Mouse (Mus musculus): ENCODE measurements around the gene Tmem107.
"Not testable (repeated sequence)": the region's sequence is repeated elsewhere in the genome, so short reads cannot be mapped to it uniquely, and the experiment has no call there.

Tmem107 gene

DNA sequence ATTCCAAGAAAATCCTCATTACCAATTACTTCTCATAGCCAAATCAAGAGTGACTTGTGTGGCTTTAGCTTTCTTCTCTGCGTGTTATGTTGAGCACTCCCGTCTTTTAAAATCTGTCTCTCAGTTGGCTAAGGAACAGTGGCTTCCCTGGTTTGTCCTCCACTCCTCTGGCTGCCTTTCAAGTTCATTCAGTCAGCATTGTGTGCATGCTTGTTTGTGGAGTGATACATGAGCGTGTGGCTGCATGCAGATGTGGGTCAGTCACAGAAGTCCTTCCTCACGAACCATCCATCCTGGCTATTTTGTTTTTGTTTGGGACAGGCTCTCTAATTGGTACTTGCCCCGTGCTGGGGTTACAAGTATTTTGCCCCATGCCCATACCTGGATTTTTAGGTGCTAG lies 6.0 kb downstream of the Tmem107 start:
- no peak for DNase-seq

DNA sequence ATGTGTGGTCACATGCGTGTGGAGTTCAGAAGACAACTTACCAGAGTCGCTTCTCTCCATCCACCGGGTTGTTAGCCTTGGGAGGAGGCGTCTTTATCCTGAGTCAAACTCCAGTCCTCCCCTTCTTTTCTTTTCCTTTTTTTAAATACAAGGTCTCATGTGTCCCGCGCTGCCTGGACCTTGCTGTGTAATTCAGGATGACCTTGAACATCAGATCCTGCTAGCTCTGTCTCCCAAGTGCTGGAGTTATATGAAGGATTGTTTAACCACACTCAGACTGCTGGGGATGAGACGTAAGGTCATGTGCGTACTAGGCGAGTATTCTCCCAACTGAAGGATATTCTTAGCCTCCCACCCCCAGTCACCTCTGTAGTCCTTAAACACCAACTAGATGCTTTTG lies 6.7 kb downstream of the Tmem107 start:
- no peak for DNase-seq

- no peak for DNase-seq
Measured at GRCm38 (mm10) chr11:69078041-69078440, 7.4 kb downstream of the Tmem107 start.

GRCm38 (mm10) chr11:69078805-69079438 lies 8.3 kb downstream of the Tmem107 start:
- DNase-seq = no peak

GRCm38 (mm10) chr11:69080102-69080854 lies 9.7 kb downstream of the Tmem107 start:
- DNase-seq = no peak

- DNase-seq = no peak
Measured at GRCm38 (mm10) chr11:69080855-69081222, 10.2 kb downstream of the Tmem107 start.

GRCm38 (mm10) chr11:69081613-69082012 lies 11.0 kb downstream of the Tmem107 start:
- DNase-seq = no peak

- no peak for DNase-seq
Measured at GRCm38 (mm10) chr11:69085608-69086007, 15.0 kb downstream of the Tmem107 start.

DNA sequence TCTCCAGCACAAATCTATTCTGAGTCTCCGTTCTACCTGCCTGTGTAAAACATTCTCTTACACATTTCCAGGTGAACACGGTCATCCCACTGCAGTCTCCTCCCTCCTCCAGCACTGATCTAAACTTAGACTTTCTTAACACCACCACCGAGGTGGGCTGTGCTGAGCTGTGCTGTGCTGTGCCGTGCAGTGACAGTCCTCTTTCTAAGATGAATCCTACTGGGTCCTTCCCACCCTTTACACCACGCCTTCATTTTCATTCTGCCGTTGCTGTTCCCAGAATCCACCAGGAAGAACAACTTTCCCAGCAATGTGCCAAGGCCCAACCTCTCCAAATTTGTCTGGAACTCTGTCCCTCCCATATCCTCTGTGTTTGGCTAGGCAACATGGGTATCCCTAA lies 15.8 kb downstream of the Tmem107 start:
- DNase-seq = peak; percentile 80

DNA sequence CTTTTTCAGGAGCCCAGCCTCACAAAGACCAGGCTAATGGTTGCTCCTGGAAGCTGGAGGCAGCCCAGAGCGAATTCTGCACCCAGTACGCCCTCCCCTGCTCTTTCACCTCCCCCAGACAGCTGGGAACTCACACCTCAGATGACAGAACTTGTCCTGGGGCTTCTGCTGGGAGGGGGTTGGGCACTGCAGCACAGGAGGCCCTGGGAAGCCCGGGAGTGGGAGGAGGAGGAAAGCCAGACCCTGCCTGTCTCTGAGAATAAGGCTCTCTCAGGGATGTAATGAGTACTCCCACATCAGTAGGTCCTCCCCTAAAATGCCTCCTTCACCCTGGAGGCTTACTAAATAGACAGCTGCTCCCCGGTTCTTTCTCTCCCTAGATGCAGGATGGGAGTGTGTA lies 16.5 kb downstream of the Tmem107 start:
- peak; percentile 73 for DNase-seq

DNA sequence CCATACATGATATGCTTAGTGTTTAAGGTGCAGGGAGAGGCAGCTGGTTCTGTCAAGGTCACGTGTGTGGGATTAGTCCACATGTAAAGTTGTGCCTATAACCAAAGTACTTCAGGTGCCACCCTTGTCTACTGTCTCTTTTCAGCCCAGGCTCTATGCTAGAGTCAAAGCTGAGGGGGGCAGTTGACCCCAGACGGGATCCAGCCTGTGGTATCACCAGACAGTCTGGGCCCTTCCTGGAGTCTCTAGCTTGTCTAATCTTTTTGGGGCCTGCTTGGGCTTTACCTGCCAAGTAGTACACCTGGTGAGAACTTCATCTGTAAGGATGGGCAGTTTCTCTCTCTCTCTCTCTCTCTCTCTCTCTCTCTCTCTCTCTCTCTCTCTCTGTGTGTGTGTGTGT lies 17.0 kb downstream of the Tmem107 start:
- DNase-seq = no peak

GRCm38 (mm10) chr11:69088103-69088855 lies 17.7 kb downstream of the Tmem107 start, which contains the start of gene Vamp2:
Gene Vamp2, plus strand, starts transcription at chr11:69088490.
- DNase-seq = peak; percentile 94

GRCm38 (mm10) chr11:69088856-69089615 lies 18.4 kb downstream of the Tmem107 start:
- DNase-seq = peak; percentile 17

DNA sequence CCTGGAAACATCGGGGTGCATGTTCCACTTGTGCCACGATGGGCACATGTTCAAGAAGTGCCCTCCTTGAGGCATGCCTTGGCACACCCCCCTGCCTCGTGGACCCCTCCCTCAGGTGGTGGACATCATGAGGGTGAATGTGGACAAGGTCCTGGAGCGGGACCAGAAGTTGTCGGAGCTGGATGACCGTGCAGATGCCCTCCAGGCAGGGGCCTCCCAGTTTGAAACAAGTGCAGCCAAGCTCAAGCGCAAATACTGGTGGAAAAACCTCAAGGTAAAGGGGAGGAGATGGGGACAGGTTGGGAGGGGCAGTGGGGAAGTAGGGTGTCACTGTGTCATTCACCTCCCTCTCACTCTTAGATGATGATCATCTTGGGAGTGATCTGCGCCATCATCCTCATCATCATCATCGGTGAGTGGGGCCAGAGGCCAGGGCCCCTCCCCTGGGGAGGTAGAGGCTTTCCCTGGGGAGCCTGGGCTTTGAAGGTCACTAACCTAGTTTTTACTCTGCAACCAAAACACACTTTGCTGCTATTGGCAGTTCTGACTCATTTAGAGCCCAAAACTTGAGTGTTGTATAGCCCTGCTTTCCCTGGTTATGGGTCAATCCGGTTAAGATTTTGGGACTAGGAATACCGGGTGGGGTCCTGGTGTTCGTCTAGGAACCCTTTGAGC lies 19.1 kb downstream of the Tmem107 start:
- peak; percentile 6 for DNase-seq

- no peak for DNase-seq
Measured at GRCm38 (mm10) chr11:69090367-69090766, 19.8 kb downstream of the Tmem107 start.

- DNase-seq = no peak
Measured at GRCm38 (mm10) chr11:69091566-69092385, 21.2 kb downstream of the Tmem107 start.

DNA sequence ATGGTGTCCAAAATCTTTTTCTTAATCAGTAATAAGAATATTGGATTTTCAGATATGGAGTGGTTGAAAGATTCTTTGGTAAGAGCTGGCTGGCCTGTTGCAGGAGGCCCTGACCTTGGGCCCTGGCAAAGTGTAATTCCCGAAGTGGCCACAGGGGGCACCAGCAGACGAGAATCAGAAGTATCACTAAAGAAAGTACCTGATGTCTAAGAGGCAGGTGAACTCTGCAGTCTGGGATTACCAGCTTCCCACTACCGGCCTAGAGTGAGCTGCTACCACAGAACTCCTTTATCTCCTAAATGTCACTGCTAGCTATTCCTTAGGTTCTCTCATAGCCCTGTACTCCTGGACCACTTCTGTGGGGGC lies 21.8 kb downstream of the Tmem107 start:
- peak; percentile 78 for DNase-seq

DNA sequence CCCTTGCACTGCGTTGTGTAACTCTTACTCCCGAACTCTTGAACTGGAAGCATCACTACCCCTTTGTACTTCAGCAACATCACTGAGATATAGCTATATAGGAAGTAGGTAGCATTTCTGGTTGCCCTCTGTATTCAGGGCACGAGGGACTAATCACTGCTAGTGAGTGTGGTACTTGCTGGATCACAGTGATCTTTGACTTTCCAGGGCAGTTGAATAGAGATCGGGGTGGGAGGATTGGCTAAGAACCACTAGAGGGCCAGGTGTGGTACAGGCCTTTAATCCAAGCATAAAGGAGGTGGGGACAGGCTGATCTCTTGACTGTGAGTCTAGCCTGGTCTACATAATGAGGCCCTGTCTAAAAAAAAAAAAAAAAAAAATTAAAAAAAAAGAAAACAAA lies 22.3 kb downstream of the Tmem107 start:
- DNase-seq = no peak

DNA sequence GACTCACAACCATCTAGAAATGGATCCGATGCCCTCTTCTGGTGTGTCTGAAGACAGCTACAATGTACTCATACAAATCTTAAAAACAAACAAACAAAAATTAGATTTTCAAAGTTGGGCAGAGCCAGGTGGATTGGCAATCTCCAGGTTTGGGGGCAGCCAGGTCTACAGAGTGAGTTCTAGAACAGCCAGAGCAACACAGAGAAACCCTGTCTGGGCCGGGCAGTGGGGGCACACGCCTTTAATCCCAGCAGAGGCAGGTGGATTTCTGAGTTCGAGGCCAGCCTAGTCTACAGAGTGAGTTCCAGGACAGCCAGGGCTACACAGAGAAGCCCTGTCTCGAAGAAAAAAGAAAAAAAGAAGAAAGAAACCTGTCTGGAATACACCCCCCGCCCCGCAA lies 23.2 kb downstream of the Tmem107 start:
- DNase-seq = not testable (repeated sequence)

DNA sequence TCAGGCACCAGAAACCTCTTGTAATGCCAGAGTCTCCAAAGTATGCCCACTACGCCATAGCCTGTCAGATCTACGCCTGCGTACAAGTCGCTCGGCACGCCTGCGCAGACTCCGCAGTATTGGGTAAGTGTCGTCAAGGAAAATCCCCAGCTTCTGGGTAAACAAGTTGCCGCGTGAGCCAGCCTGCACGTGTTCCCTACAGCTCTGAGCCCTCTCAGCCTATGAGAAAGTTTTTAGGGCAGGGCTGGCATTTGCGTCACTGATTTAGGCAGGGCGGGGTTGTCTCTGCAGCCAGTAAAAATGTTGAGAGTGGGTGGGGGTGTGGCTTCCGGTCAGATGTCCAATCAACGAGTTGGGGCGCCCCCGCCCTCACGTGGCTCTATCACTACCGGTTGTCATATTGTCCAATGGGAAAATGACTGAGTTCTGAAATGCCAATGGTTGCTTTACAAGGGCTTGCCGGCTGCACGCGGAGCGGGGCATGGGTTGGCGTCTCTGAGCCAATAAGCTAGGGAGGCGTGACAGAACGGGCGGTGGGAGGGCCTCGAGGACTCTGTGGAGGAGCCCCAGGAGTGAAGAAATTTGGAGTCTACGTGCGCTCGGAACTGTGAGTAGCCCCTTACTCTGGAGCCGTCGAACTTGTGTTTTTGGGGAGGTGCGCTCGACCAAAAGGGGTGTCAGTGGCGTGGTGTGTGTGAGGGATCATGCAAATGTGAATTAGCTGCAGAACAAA lies 24.3 kb downstream of the Tmem107 start, which contains the start of gene Per1:
Gene Per1, plus strand, starts transcription at position 521 of the 733 bp plus-strand sequence.
- DNase-seq = peak; percentile 100

All from right cerebral cortex, adult 18-20 months (tissue).